Mouse (Mus musculus) liver, embryonic 13.5 days (tissue): ENCODE data around the gene Dusp8. TPM values are rescaled to one million over a fixed set of nuclear protein-coding genes. Genes with fewer than 3 reads are reported as not detected.
A peak's percentile ranks its signal among the peaks of the same experiment; 100 is the strongest.

Experiments
- ATAC-seq: fragments of 200-750 bp; cut with Nextera tagmentation; 2 replicates; pipeline ENCODE4 v1.8.0; 2017; ENCODE audit warnings: low read depth, mild to moderate bottlenecking, moderate number of reproducible peaks, moderate library complexity
- DNase-seq: peaks from one replicate; pipeline ENCODE4 v3.0.0; 2022
- H3K27ac ChIP-seq: fragments of 300-500 bp; sonication (generic); 2 replicates; pipeline ENCODE4 v1.5.1; 2015; ENCODE audit warnings: moderate library complexity, mild to moderate bottlenecking, inconsistent platforms
- H3K27me3 ChIP-seq: fragments of 300-500 bp; sonication (generic); 2 replicates; pipeline ENCODE4 v1.6.1; 2015; ENCODE audit warnings: mild to moderate bottlenecking, inconsistent platforms
- H3K36me3 ChIP-seq: fragments of 300-500 bp; sonication (generic); 2 replicates; pipeline ENCODE4 v1.6.1; 2015; ENCODE audit warnings: mild to moderate bottlenecking, inconsistent platforms
- H3K4me1 ChIP-seq: fragments of 300-500 bp; sonication (generic); replicated peaks from 2 replicates; pipeline ENCODE4 v1.6.1; 2015; ENCODE audit warnings: inconsistent platforms
- H3K4me2 ChIP-seq: fragments of 300-500 bp; sonication (generic); 2 replicates; pipeline ENCODE4 v1.6.1; 2015; ENCODE audit warnings: inconsistent platforms, mild to moderate bottlenecking, moderate library complexity
- H3K4me3 ChIP-seq: fragments of 300-500 bp; sonication (generic); replicated peaks from 2 replicates; pipeline ENCODE4 v1.5.1; 2015; ENCODE audit warnings: mild to moderate bottlenecking, inconsistent platforms
- H3K9ac ChIP-seq: fragments of 300-500 bp; sonication (generic); 2 replicates; pipeline ENCODE4 v1.6.1; 2015; ENCODE audit warnings: mild to moderate bottlenecking, inconsistent platforms
- H3K9me3 ChIP-seq: fragments of 300-500 bp; sonication (generic); replicated peaks from 2 replicates; pipeline ENCODE4 v1.6.1; 2016; ENCODE audit warnings: inconsistent platforms
- WGBS: fragments of 180-500 bp; shearing (Covaris S2); methylation state at CpG from one replicate; pipeline ENCODE4 v1.1.7; 2015; ENCODE audit not compliant: insufficient replicate concordance; 5-methylcytosine and 5-hydroxymethylcytosine counted together
- polyA plus RNA-seq: library from polyadenylated mRNA; unstranded; fragments of >200 nt; fragmentation: Nextera tagmentation; extraction: Ambion mirVana; gene quantifications from 2 replicates; pipeline ENCODE4 v1.2.1, GENCODE M21; 2015

Gene Dusp8
- polyA plus RNA-seq, 1 experiment from 2014 or later: 4.4 TPM

DNA sequence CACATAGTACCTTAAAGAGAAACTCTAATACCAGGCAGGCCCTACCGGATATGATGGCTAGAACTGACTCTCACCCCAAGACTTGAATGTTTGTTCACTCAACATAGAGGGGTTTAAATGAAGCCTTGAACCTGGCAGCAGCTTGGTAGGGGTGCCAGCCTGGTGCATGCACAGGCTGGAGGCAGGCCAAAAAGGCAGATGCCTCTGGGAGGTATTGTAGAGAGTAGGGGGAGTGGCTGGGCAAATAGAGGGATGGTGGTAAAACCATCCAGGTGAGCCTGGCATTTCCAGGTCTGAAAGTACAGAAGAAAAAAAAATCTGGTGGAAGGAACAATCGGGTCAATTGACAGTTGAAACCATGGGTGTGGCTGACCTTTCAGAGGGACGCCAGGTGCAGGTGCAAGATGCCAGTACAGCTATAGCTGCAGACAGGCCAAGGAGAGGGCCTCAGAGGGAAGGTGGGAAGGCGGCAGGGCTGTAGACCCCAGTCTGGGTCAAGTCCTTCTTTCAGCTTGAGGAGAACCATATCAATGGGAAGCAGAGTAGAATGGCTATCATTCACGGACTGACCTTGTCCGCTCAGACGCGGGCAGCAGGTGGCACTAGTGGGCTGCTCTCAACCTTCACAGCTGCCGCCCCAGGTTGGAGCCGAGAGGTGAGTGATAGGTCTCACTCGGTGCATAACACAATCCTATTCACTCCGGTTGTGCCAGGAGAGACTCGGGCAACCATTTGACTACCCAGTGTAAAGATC, 25.0 kb downstream of the Dusp8 start:
- ATAC-seq (peak; percentile 90), DNase-seq (peak; percentile 76)

GRCm38 (mm10) chr7:142068429-142068828, 27.2 kb downstream of the Dusp8 start:
- 34% methylated on average over 4 of the region's 4 CpGs for WGBS
- no peak for DNase-seq
- ATAC-seq: no peak
- Histone ChIP-seq H3K36me3 (no peaks in the 10 kb centered on the region), H3K9ac (no peak overlapping the region), H3K9me3 (no peaks in the 10 kb centered on the region), H3K27ac (no peak overlapping the region), H3K4me1 (peaks cover 8% of the 10 kb centered on the region), H3K27me3 (peaks cover 48% of the 10 kb centered on the region), H3K4me3 (no peak overlapping the region), H3K4me2 (no peak overlapping the region)

More for the DNA sequence above, 25.0 kb downstream of the Dusp8 start:
- Histone ChIP-seq H3K4me3 (no peak overlapping the region), H3K27me3 (peaks cover 62% of the 10 kb centered on the region), H3K9ac (no peak overlapping the region), H3K36me3 (no peaks in the 10 kb centered on the region), H3K4me1 (peaks cover 8% of the 10 kb centered on the region), H3K27ac (no peak overlapping the region), H3K4me2 (peak overlapping the region; percentile 29), H3K9me3 (no peaks in the 10 kb centered on the region)
- 16% methylated on average over 13 of the region's 13 CpGs for WGBS

GRCm38 (mm10) chr7:142060931-142061565, 34.6 kb downstream of the Dusp8 start, which contains the start of gene Mob2:
Mob2 (minus strand) TSS chr7:142061065.
- peak within 1 kb of the TSS; percentile 95 for H3K4me3 ChIP-seq
- under 1% methylated on average over 49 of the region's 49 CpGs for WGBS
- peaks cover 55% of the 10 kb centered on the region for H3K4me1 ChIP-seq
- peak within 1 kb of the TSS; percentile 96 for H3K9ac ChIP-seq
- peak within 1 kb of the TSS; percentile 94 for H3K27ac ChIP-seq
- peaks cover 23% of the 10 kb centered on the region for H3K36me3 ChIP-seq
- peaks cover 8% of the 10 kb centered on the region; the same call in 1 of the 2 replicates for H3K27me3 ChIP-seq
- DNase-seq (peak; percentile 84), ATAC-seq (peak; percentile 92)
- no peaks in the 10 kb centered on the region for H3K9me3 ChIP-seq
- H3K4me2 ChIP-seq: peak within 1 kb of the TSS; percentile 90

DNA sequence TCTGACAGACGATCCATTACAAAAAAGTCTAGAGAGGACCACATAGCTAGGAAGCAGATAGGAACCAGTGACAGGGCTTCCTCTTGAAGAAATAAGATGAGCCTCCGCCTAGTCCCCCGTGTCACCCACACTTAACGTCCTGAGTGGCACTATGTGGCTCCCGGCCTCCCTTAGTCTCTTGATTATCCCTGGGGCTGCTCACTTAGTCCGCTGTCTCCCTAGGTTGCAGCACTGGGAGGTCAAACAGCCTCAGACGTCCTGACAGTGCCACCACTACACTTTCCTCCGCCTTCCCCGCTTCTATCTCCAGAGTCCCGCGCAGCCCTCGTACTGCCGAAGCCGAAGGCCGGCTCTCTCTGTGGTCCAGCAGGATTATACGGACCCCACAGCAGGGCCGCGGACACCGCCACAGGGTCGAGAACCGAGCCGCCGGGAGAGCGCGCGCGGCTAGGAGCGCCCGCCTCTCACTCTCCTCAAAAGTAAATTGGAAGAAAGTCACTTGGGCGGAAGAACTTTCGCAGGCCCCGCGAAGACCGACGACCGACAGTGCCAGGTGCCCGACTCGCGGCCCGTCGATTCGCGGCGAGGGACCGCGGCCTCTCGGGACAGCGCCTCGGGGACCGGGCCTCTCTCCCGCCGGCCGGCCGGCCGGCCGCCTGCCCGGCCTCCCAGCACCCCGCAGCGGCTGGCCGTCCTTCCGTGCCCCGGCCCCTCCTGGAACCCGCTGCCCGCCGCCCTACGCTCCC, 35.3 kb downstream of the Dusp8 start:
- Histone ChIP-seq H3K27ac (peak overlapping the region; percentile 94), H3K9me3 (no peaks in the 10 kb centered on the region), H3K27me3 (peaks cover 5% of the 10 kb centered on the region; the same call in 1 of the 2 replicates), H3K4me2 (peak overlapping the region; percentile 90), H3K4me3 (peak overlapping the region; percentile 95), H3K36me3 (peaks cover 30% of the 10 kb centered on the region), H3K9ac (peak overlapping the region; percentile 96), H3K4me1 (peaks cover 57% of the 10 kb centered on the region)
- ATAC-seq (peak; percentile 55), DNase-seq (peak; percentile 32)
- under 1% methylated on average over 65 of the region's 66 CpGs for WGBS

DNA sequence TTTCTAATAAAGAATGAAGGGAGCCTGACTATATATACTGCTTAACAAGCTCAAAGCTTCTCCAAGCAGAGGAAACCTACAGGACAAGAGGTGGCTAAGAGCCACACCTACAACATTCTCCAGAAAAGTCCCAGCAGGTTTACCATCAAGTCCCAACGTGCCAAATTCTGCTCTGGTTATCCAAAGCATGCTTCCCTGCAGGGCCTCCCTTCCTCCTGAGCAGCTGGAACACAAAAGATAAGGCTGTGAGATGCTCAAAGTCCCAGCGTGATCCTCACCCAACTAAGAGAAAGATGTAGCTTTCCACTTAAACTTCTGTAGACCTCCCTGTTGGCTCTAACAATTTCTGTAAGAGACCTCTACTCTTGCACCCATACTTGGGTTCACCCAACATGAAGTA, 36.6 kb downstream of the Dusp8 start:
- DNase-seq: peak; percentile 64
- H3K4me3 ChIP-seq: peak overlapping the region; percentile 95
- peaks cover 43% of the 10 kb centered on the region for H3K36me3 ChIP-seq
- H3K9me3 ChIP-seq: no peaks in the 10 kb centered on the region
- ATAC-seq: peak; percentile 49; the same call in 1 of the 2 replicates
- 17% methylated on average over 2 of the region's 2 CpGs for WGBS
- peak overlapping the region; percentile 90 for H3K4me2 ChIP-seq
- peaks cover 57% of the 10 kb centered on the region for H3K4me1 ChIP-seq
- H3K27me3 ChIP-seq: no peaks in the 10 kb centered on the region; the same call in 1 of the 2 replicates
- peak overlapping the region; percentile 96 for H3K9ac ChIP-seq
- peak overlapping the region; percentile 94 for H3K27ac ChIP-seq

GRCm38 (mm10) chr7:142057121-142057520, 38.5 kb downstream of the Dusp8 start:
- 88% methylated on average over 1 of the region's 1 CpGs for WGBS
- DNase-seq (no peak), ATAC-seq (no peak)
- peaks cover 60% of the 10 kb centered on the region for H3K36me3 ChIP-seq
- H3K27me3 ChIP-seq: no peaks in the 10 kb centered on the region
- peak overlapping the region; percentile 90; the same call in 1 of the 2 replicates for H3K4me2 ChIP-seq
- H3K4me3 ChIP-seq: no peak overlapping the region
- 0 out of 2 replicates have a peak overlapping the region, but pooled peaks have one; percentile 7 for H3K27ac ChIP-seq
- no peak overlapping the region for H3K9ac ChIP-seq
- H3K4me1 ChIP-seq: peaks cover 58% of the 10 kb centered on the region
- no peaks in the 10 kb centered on the region for H3K9me3 ChIP-seq

DNA sequence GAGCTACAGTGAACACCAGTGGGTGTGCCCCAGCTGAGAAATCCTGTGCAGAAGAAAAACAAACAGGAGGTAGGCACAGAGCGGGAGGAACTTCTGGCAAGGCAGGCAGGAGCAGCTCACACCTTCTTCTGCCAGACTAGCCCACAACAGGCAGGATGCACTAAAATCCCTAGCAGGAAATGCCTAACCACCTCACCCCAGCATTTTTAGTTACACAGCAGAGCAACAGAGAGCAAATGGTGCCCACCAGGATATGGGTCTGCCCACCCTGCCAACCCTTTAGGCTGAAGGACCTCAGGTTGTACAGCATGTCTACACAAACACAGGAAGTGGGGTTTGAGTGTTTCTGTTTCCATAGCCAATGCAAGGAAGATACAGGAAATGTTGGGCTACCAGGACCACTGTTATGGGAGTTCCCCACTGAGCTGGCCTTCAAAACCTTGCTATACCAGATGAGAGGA, 39.0 kb downstream of the Dusp8 start:
- WGBS: 85% methylated on average over 1 of the region's 1 CpGs
- no peak overlapping the region for H3K4me2 ChIP-seq
- no peak for DNase-seq
- no peak overlapping the region for H3K9ac ChIP-seq
- H3K36me3 ChIP-seq: peaks cover 65% of the 10 kb centered on the region
- no peak overlapping the region for H3K27ac ChIP-seq
- no peak for ATAC-seq
- no peaks in the 10 kb centered on the region for H3K9me3 ChIP-seq
- H3K4me1 ChIP-seq: peaks cover 53% of the 10 kb centered on the region
- no peaks in the 10 kb centered on the region for H3K27me3 ChIP-seq
- no peak overlapping the region for H3K4me3 ChIP-seq

GRCm38 (mm10) chr7:142055431-142055830, 40.2 kb downstream of the Dusp8 start:
- H3K36me3 ChIP-seq: peaks cover 76% of the 10 kb centered on the region
- no peaks in the 10 kb centered on the region for H3K27me3 ChIP-seq
- 72% methylated on average over 3 of the region's 3 CpGs for WGBS
- no peak overlapping the region for H3K4me3 ChIP-seq
- DNase-seq: no peak
- ATAC-seq: no peak
- no peak overlapping the region for H3K4me2 ChIP-seq
- H3K27ac ChIP-seq: no peak overlapping the region
- H3K9ac ChIP-seq: no peak overlapping the region
- H3K4me1 ChIP-seq: peaks cover 48% of the 10 kb centered on the region
- no peaks in the 10 kb centered on the region for H3K9me3 ChIP-seq

GRCm38 (mm10) chr7:142050536-142050935, 45.1 kb downstream of the Dusp8 start:
- ATAC-seq: no peak
- H3K4me3 ChIP-seq: no peak overlapping the region
- H3K36me3 ChIP-seq: peaks cover 79% of the 10 kb centered on the region
- no peak overlapping the region for H3K9ac ChIP-seq
- H3K27ac ChIP-seq: no peak overlapping the region
- no peak overlapping the region for H3K4me2 ChIP-seq
- DNase-seq: no peak
- H3K27me3 ChIP-seq: no peaks in the 10 kb centered on the region
- peaks cover 16% of the 10 kb centered on the region for H3K4me1 ChIP-seq
- H3K9me3 ChIP-seq: no peaks in the 10 kb centered on the region

- Histone ChIP-seq H3K27me3 (no peaks in the 10 kb centered on the region), H3K4me1 (peaks cover 36% of the 10 kb centered on the region), H3K4me2 (no peak overlapping the region), H3K36me3 (peaks cover 40% of the 10 kb centered on the region), H3K9me3 (no peaks in the 10 kb centered on the region), H3K9ac (no peak overlapping the region), H3K27ac (no peak overlapping the region), H3K4me3 (no peak overlapping the region)
- no peak for DNase-seq
- 82% methylated on average over 1 of the region's 1 CpGs for WGBS
- no peak for ATAC-seq
These were observed 49.7 kb downstream of the Dusp8 start for GRCm38 (mm10) chr7:142045932-142046331.

DNA sequence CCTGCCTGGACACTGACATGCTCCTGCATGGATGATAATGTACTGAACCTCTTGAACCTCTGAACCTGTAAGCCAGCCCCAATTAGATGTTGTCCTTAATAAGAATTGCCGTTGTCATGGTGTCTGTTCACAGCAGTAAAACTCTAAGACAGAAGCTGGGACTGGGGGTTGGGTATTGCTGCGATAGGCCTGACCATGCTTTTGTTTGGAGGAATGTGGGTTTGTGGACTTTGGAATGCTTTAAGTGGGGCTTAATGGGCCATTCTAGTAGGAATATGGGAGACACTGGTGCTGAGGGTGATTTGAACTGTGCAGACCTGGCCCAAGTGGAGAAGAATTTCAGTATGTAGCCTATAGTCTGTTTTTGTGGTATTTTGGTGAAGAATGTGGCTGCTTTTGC, 50.3 kb downstream of the Dusp8 start:
- Histone ChIP-seq H3K4me1 (peaks cover 39% of the 10 kb centered on the region), H3K36me3 (peaks cover 35% of the 10 kb centered on the region), H3K9ac (no peak overlapping the region), H3K27ac (no peak overlapping the region), H3K9me3 (no peaks in the 10 kb centered on the region), H3K4me3 (no peak overlapping the region), H3K4me2 (no peak overlapping the region), H3K27me3 (no peaks in the 10 kb centered on the region)
- DNase-seq (no peak), ATAC-seq (no peak)
- 79% methylated on average over 2 of the region's 2 CpGs for WGBS
